Mouse (Mus musculus) kidney, postnatal 0 days (tissue): ENCODE data around the gene Mcrs1. TPM values are rescaled to one million over a fixed set of nuclear protein-coding genes. Genes with fewer than 3 reads are reported as not detected.

Experiments
- ATAC-seq: fragments of 200-750 bp; cut with Nextera tagmentation; replicated peaks from 2 replicates; pipeline ENCODE4 v1.8.0; 2017; ENCODE audit warnings: low read depth, moderate number of reproducible peaks, moderate TSS enrichment, moderate library complexity; ENCODE audit not compliant: low FRiP score
- DNase-seq: peaks from one replicate; pipeline ENCODE4 v3.0.0-alpha.2; 2016; ENCODE audit warnings: low spot score
- H3K27ac ChIP-seq: fragments of 300-500 bp; sonication (generic); 2 replicates; pipeline ENCODE4 v1.5.1; 2014; ENCODE audit warnings: mild to moderate bottlenecking
- H3K27me3 ChIP-seq: fragments of 300-500 bp; sonication (generic); 2 replicates; pipeline ENCODE4 v1.6.1; 2014; ENCODE audit warnings: low read length, mixed read lengths; ENCODE audit not compliant: insufficient read depth
- H3K36me3 ChIP-seq: fragments of 300-500 bp; sonication (generic); 2 replicates; pipeline ENCODE4 v1.6.1; 2014; ENCODE audit warnings: low read length, mixed read lengths; ENCODE audit not compliant: insufficient read depth
- H3K4me1 ChIP-seq: fragments of 300-500 bp; sonication (generic); replicated peaks from 2 replicates; pipeline ENCODE4 v1.6.1; 2014; ENCODE audit warnings: antibody characterized with exemption, low read length, mixed read lengths; ENCODE audit not compliant: insufficient read depth
- H3K4me2 ChIP-seq: fragments of 300-500 bp; sonication (generic); 2 replicates; pipeline ENCODE4 v1.6.1; 2014; ENCODE audit warnings: mild to moderate bottlenecking, low read length, moderate library complexity, mixed read lengths
- H3K4me3 ChIP-seq: fragments of 300-500 bp; sonication (generic); replicated peaks from 2 replicates; pipeline ENCODE4 v1.5.1; 2014; ENCODE audit warnings: low read depth, low read length
- H3K9ac ChIP-seq: fragments of 300-500 bp; sonication (generic); 2 replicates; pipeline ENCODE4 v1.6.1; 2014; ENCODE audit warnings: low read depth, low read length
- H3K9me3 ChIP-seq: fragments of 300-500 bp; sonication (generic); replicated peaks from 2 replicates; pipeline ENCODE4 v1.6.1; 2016; ENCODE audit warnings: low read length, inconsistent platforms, mixed read lengths
- CTCF ChIP-seq: IDR thresholded peaks from 2 replicates; pipeline ENCODE4 v1.5.1; 2016; ENCODE audit warnings: antibody characterized with exemption, low read depth, mild to moderate bottlenecking, moderate library complexity
- WGBS: fragments of 180-500 bp; shearing (Covaris S2); extraction: QIAGEN DNeasy Blood & Tissue Kit; methylation state at CpG from one replicate; pipeline ENCODE4 v1.1.7; 2014; 5-methylcytosine and 5-hydroxymethylcytosine counted together
- polyA plus RNA-seq: library from polyadenylated mRNA; unstranded; fragments of >200 nt; fragmentation: Nextera tagmentation; extraction: Ambion mirVana; gene quantifications from 2 replicates; pipeline ENCODE4 v1.2.1, GENCODE M21; 2015

Mcrs1 gene
- polyA plus RNA-seq, 1 experiment from 2014 or later = 135 TPM

GRCm38 (mm10) chr15:99198761-99199160 lies 53.0 kb downstream of the Mcrs1 start:
- Histone ChIP-seq H3K9me3 (no peaks in the 10 kb centered on the region), H3K27ac (no peak overlapping the region), H3K4me3 (no peak overlapping the region), H3K4me2 (no peak overlapping the region), H3K9ac (no peak overlapping the region), H3K36me3 (peaks cover 5% of the 10 kb centered on the region; the same call in 1 of the 2 replicates), H3K4me1 (no peaks in the 10 kb centered on the region), H3K27me3 (no peaks in the 10 kb centered on the region)
- peak; percentile 67 for TF ChIP-seq CTCF
- DNase-seq = peak; percentile 61
- no peak for ATAC-seq

GRCm38 (mm10) chr15:99195043-99195442 lies 56.7 kb downstream of the Mcrs1 start:
- H3K4me1 ChIP-seq = no peaks in the 10 kb centered on the region

GRCm38 (mm10) chr15:99194358-99194757 lies 57.4 kb downstream of the Mcrs1 start:
- no peak for TF ChIP-seq CTCF

More at GRCm38 (mm10) chr15:99195043-99195442, 56.7 kb downstream of the Mcrs1 start:
- Histone ChIP-seq H3K9me3 (no peaks in the 10 kb centered on the region), H3K36me3 (peaks cover 12% of the 10 kb centered on the region; the same call in 1 of the 2 replicates), H3K27ac (no peak overlapping the region), H3K4me3 (no peak overlapping the region), H3K27me3 (no peaks in the 10 kb centered on the region), H3K9ac (no peak overlapping the region), H3K4me2 (no peak overlapping the region)
- 62% methylated on average over 6 of the region's 6 CpGs for WGBS
- DNase-seq = peak; percentile 33
- TF ChIP-seq CTCF = no peak
- ATAC-seq = no peak

More at GRCm38 (mm10) chr15:99194358-99194757, 57.4 kb downstream of the Mcrs1 start:
- Histone ChIP-seq H3K9me3 (no peaks in the 10 kb centered on the region), H3K27ac (no peak overlapping the region), H3K9ac (no peak overlapping the region), H3K4me3 (no peak overlapping the region), H3K27me3 (no peaks in the 10 kb centered on the region), H3K4me2 (no peak overlapping the region), H3K4me1 (no peaks in the 10 kb centered on the region), H3K36me3 (peaks cover 8% of the 10 kb centered on the region; the same call in 1 of the 2 replicates)
- 85% methylated on average over 10 of the region's 10 CpGs for WGBS
- ATAC-seq (no peak), DNase-seq (no peak)

Other genes starting within 250 kb of the Mcrs1 start
- gene Tuba1c, start 222.1 kb downstream of the Mcrs1 start, polyA plus RNA-seq = 170 and 178 TPM in 2 replicates
- 0.26 and 0.82 TPM in 2 replicates for gene Prph, start 196.8 kb downstream of the Mcrs1 start, polyA plus RNA-seq
- gene Troap, start 177.4 kb downstream of the Mcrs1 start, polyA plus RNA-seq = 11.4 and 11.5 TPM in 2 replicates
- 1.3 TPM in 2 replicates for gene C1ql4, start 164.1 kb downstream of the Mcrs1 start, polyA plus RNA-seq
- gene Dnajc22, start 158.8 kb downstream of the Mcrs1 start, polyA plus RNA-seq = 8.8 TPM in 2 replicates
- gene Spats2, start 126.0 kb downstream of the Mcrs1 start, polyA plus RNA-seq = 33.5 and 34.6 TPM in 2 replicates
- 0.32 and 0.55 TPM in 2 replicates for gene Kcnh3, start 27.1 kb downstream of the Mcrs1 start, polyA plus RNA-seq
- gene Prpf40b, start 43.1 kb upstream of the Mcrs1 start, polyA plus RNA-seq = 38.3 and 42.7 TPM in 2 replicates
- 0.22 and 0.47 TPM in 2 replicates for gene Fam186b, start 43.9 kb upstream of the Mcrs1 start, polyA plus RNA-seq
- 31.6 and 33.4 TPM in 2 replicates for gene Fmnl3, start 118.5 kb upstream of the Mcrs1 start, polyA plus RNA-seq
- gene Tmbim6, start 140.9 kb upstream of the Mcrs1 start, polyA plus RNA-seq = 774 and 842 TPM in 2 replicates
- 6.5 and 8.0 TPM in 2 replicates for gene Nckap5l, start 205.8 kb upstream of the Mcrs1 start, polyA plus RNA-seq
- 16.1 and 16.3 TPM in 2 replicates for gene Bcdin3d, start 222.8 kb upstream of the Mcrs1 start, polyA plus RNA-seq